Mouse (Mus musculus): Measurements from ENCODE around the gene Cacna1a.

Cacna1a gene

DNA sequence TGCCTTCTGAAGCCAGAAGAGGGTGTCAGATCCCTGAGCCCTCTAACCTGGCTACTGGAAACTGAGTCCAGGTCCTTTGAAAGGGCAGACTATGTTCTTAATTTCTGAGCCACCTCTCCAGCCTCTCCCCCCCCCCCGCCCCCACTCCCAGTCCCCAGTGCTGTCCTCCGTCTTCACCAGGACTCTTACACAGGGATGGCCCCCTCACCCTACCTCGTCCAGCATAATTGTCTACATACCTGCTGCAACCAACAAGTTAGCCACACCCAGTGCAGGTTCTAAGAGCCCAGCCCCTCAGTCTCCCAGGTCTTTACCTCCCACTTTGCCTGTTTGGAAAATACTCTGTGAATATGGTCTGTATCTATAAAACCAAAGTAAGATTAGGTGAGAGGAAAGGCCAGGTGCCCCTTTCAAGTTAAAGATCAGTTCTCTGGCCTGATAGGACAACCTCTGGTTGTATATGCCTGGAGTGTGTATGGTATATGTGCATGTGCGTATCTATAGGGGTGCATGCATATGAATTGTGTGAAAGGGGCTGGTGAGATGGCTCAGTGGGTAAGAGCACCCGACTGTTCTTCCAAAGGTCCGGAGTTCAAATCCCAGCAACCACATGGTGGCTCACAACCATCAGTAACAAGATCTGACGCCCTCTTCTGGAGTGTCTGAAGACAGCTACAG, 252.5 kb downstream of the Cacna1a start:
- no peak for DNase-seq

GRCm38 (mm10) chr8:84641578-84642361, 253.5 kb downstream of the Cacna1a start:
- no peak for DNase-seq

DNA sequence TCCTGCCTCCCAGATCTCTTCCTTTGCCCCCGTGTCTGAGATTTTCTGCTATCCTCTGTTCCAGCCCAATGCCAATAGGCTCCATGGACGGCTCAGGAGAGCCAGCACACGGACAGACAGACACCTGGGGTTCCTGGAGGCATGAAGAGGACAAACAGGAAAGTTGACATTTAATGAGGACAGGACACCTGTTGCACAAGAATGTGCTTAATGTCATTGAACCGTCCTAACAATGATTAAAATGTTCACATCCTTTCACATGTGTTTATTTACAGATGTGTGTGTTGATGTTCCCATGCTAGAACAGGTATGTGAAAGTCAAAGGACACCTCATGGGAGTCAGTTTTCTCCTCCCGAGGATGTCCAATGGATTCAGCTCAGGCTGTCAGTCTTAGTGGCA, 254.8 kb downstream of the Cacna1a start:
- DNase-seq, result no peak

DNA sequence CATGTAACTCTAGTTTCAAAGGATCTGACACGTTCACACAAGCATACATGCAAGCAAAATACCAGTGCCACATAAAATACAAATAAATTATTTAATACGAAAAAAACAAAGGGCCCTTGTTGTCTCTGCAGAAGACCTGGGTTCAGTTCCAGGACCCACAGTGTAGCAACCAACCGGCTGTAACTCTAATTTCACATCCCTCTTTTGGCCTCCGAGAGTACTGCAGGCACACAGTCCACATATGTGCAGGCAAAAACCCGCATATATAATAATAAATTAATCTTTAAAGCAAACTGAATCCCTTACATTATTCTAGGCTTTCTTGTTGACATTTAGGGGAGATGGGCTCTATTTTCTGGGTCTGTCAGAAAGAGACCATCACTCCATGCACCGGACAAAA, 258.6 kb downstream of the Cacna1a start:
- no peak for DNase-seq

- DNase-seq, result no peak
Measured at GRCm38 (mm10) chr8:84647461-84647901, 259.2 kb downstream of the Cacna1a start.

GRCm38 (mm10) chr8:84650213-84650612, 262.0 kb downstream of the Cacna1a start:
- no peak for DNase-seq

DNA sequence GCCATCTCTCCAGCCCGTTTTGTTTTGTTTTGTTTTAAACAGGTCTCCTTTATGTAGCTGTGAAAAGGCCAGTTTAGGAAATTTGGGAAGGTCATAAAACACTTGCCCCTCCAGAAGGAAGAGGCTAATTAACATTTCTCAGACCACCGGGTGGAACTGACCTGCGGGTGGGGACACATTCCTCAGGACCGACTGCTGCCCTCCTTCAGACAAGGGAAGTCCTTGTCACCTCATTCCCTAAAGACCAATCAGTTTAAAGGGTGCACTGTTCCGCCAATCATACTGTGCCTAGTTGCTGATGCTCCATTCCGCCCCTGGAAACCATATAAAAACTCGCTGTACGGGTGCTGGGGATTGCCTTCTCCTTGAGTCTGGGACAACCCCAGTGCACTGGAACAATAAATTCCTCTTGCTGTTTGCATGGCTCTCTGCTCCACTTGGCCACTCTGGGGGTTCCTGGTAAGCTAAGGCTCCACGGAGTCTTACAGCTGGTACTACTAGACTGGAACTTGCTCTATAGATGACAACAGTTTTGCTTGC, 264.9 kb downstream of the Cacna1a start:
- no peak for DNase-seq

GRCm38 (mm10) chr8:84654597-84654996, 266.4 kb downstream of the Cacna1a start:
- no peak for DNase-seq

- DNase-seq, result no peak
Measured at GRCm38 (mm10) chr8:84655336-84656190, 267.3 kb downstream of the Cacna1a start.

DNA sequence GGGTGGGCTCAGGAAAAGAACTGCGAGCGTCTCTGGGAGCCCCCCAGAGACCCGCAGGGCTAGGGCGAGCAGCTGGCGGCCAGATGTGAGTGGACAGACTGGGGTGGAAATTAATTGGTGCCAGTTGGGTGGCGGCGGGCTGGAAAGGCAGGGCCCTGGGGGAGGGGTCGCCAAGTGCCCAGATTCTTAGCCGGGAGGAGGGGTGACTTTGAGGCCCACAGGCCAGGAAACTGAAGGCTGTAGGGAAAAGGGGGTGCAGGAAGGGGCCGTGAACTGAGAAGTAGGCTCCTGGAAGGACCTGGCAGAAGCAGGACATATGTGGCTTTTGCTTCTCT, 267.9 kb downstream of the Cacna1a start:
- no peak for DNase-seq

GRCm38 (mm10) chr8:84656641-84657126, 268.4 kb downstream of the Cacna1a start:
- peak; percentile 94 for DNase-seq

DNA sequence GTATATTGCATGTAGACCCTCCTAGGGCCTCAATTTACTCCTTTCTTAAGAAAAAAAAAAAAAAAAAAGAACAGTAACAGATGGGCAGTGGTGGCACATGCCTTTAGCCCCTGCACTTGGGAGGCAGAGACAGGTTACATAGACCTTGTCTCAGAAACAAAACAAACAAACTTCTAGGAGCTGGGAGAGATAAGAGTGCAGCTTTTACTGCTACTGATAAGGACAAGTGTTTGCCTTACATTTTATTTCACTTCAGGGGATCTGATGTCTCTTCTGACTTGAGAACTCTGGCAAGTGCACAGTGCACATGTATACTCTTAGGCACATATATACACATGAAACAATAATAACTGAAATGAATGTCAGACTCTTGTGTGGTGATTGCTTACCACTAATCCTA, 269.0 kb downstream of the Cacna1a start:
- DNase-seq, result no peak

DNA sequence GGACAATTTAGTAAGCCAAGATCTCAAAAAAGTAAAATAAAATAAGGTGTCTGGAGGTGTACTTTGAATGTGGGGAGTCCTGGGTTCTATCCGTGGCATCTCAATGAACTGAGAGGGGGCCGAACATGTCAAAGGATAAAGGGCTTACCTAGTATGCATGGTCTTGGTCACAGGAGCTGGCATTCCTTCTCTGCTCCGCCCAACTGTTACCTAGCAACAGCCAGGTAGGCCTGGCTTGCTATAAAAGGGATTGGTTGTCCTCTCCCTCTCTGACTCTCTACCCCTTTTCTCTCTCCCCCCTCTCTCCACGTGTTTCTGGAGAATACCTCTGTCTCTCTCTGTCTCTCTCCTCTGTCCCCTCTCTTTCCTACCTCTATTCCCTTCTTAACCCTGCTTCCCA, 269.4 kb downstream of the Cacna1a start:
- peak; percentile 62 for DNase-seq

DNA sequence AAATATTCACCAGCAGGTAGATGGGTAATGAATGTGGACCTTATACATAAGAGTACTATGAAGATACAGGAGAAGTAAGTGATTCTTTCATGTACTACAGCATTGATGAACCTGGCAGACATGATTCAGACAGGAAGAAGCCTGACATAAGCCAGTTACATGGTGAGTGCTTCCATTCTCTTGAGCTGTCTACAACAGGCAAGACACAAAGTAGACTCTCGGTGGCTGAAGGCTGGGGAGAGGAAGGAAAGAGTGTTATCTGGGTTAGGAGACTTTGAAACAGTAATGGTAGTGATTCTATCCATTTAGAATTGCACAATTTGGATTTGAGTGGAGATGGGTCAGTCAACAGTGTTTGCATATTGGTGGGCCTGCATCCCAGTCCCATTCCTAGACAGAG, 270.7 kb downstream of the Cacna1a start:
- DNase-seq, result no peak

GRCm38 (mm10) chr8:84659936-84660818, 271.9 kb downstream of the Cacna1a start:
- DNase-seq, result peak; percentile 74

- peak; percentile 67 for DNase-seq
Measured at GRCm38 (mm10) chr8:84660819-84661457, 272.7 kb downstream of the Cacna1a start.

- DNase-seq, result peak; percentile 90
Measured at GRCm38 (mm10) chr8:84661458-84661871, 273.2 kb downstream of the Cacna1a start.

- peak; percentile 56 for DNase-seq
Measured at GRCm38 (mm10) chr8:84661961-84662571, 273.8 kb downstream of the Cacna1a start.

- peak; percentile 97 for DNase-seq
Measured at GRCm38 (mm10) chr8:84662581-84663065, 274.4 kb downstream of the Cacna1a start, which contains the start of gene Ier2. Ier2 (minus strand) TSS chr8:84662852.

DNA sequence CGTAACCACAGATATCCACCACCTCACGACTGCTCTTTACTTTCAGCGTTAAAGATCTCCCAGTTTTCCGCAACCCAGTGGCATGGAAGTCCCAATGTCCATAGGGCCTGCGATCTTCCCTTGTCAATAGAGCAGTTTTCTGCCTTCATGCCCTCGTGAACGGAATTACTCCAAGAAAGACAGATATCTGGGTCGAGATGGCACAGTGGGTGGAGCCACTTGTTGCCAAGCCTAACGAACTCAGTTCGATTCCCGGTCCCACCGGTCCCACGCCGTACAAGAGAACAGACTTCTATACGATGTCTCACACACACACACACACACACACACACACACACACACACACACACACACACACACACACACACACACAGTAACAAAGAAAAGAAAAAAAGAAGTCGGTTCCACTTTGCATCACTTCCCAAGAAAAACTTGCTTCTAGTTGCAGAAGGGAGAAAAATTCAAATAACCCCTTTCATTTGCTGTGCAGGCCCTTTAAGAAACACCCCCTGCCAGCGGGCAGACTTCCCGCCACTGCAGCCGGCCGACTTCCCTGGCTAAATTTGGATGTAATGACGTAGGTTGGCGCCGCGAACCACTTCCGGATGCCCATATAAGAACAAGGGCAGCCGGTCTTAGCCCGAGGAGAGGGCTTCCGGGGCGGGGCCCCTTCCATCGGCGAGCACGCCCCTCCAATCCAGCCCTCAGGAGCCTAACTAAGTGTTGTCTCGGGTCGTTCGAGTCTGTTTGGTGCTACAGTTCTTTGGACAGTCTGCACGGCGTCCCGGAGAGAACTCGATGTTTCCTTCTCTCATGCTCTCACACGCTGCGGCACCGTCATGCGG, 275.5 kb downstream of the Cacna1a start:
- DNase-seq, result peak; percentile 98

Measured in kidney, adult 11 months (tissue).